Mouse (Mus musculus): ENCODE measurements around the gene Ripor3.

Gene Ripor3

GRCm38 (mm10) chr2:168031842-168032241, 21.4 kb upstream of the Ripor3 start:
- in situ Hi-C loops (cut with MboI), result no loop called here

GRCm38 (mm10) chr2:168028376-168028775, 18.0 kb upstream of the Ripor3 start:
- in situ Hi-C loops (cut with MboI), result no loop called here

- in situ Hi-C loops (cut with MboI), result no loop called here
Observed at GRCm38 (mm10) chr2:168026467-168026866, 16.0 kb upstream of the Ripor3 start.

- in situ Hi-C loops (cut with MboI), result no loop called here
Observed at GRCm38 (mm10) chr2:168025882-168026281, 15.5 kb upstream of the Ripor3 start.

- in situ Hi-C loops (cut with MboI), result no loop called here
Observed at GRCm38 (mm10) chr2:168025174-168025573, 14.8 kb upstream of the Ripor3 start.

- in situ Hi-C loops (cut with MboI), result no loop called here
Observed at GRCm38 (mm10) chr2:168023763-168024402, 13.5 kb upstream of the Ripor3 start.

GRCm38 (mm10) chr2:168019201-168019715, 8.8 kb upstream of the Ripor3 start:
- in situ Hi-C loops (cut with MboI), result loop anchor here (10.0 kb wide), 1 partner anchor 334 kb away; the partner anchor contains the start of genes Cebpb and Tmem189

- in situ Hi-C loops (cut with MboI), result loop anchor here (10.0 kb wide), 1 partner anchor 332 kb away; the partner anchor contains the start of genes Cebpb and Tmem189
Observed at GRCm38 (mm10) chr2:168016951-168017391, 6.6 kb upstream of the Ripor3 start.

GRCm38 (mm10) chr2:168010893-168011292, 475 bp upstream of the Ripor3 start:
- in situ Hi-C loops (cut with MboI), result loop anchor here (10.0 kb wide), 1 partner anchor 326 kb away; the partner anchor contains the start of genes Cebpb and Tmem189

- in situ Hi-C loops (cut with MboI), result no loop called here
Observed at GRCm38 (mm10) chr2:168008132-168008531, 2.3 kb downstream of the Ripor3 start.

- in situ Hi-C loops (cut with MboI), result no loop called here
Observed at GRCm38 (mm10) chr2:168006489-168006888, 3.9 kb downstream of the Ripor3 start.

GRCm38 (mm10) chr2:168005616-168006015, 4.8 kb downstream of the Ripor3 start:
- in situ Hi-C loops (cut with MboI), result no loop called here

- in situ Hi-C loops (cut with MboI), result no loop called here
Observed at GRCm38 (mm10) chr2:168005005-168005404, 5.4 kb downstream of the Ripor3 start.

GRCm38 (mm10) chr2:168004369-168004768, 6.0 kb downstream of the Ripor3 start:
- in situ Hi-C loops (cut with MboI), result no loop called here

GRCm38 (mm10) chr2:168003431-168003830, 7.0 kb downstream of the Ripor3 start:
- in situ Hi-C loops (cut with MboI), result no loop called here

GRCm38 (mm10) chr2:168002884-168003283, 7.5 kb downstream of the Ripor3 start:
- in situ Hi-C loops (cut with MboI), result no loop called here

GRCm38 (mm10) chr2:168002188-168002587, 8.2 kb downstream of the Ripor3 start:
- in situ Hi-C loops (cut with MboI), result no loop called here

GRCm38 (mm10) chr2:167999145-167999743, 11.2 kb downstream of the Ripor3 start:
- in situ Hi-C loops (cut with MboI), result no loop called here

GRCm38 (mm10) chr2:167997562-167997961, 12.9 kb downstream of the Ripor3 start:
- in situ Hi-C loops (cut with MboI), result no loop called here

GRCm38 (mm10) chr2:167996672-167997215, 13.7 kb downstream of the Ripor3 start:
- in situ Hi-C loops (cut with MboI), result no loop called here

- in situ Hi-C loops (cut with MboI), result no loop called here
Observed at GRCm38 (mm10) chr2:167995870-167996635, 14.4 kb downstream of the Ripor3 start.

GRCm38 (mm10) chr2:167993260-167993659, 17.2 kb downstream of the Ripor3 start:
- in situ Hi-C loops (cut with MboI), result no loop called here
